Comparison of ENCODE assay signal across 9 mouse cellular contexts in the genomic region with DNA sequence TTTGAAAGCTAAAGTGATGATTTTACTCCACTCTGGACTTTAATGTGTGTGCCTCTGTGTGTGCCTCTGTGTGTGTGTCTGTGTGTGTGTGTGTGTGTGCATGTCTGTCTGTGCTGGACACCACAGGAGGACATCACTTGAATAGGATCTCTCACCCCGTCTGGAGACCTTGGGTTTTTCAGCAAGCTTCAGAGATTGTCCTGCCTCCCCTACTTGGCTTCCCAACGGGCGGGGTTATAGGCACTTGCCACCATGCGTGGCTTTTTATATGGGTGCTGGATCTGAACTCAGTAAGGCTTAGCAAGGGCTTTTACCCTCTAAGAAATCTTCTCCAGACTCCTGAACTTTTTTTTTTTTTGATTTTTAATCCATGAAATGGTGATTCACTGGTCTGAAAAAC. TPM values are rescaled to one million over a fixed set of nuclear protein-coding genes. Genes with fewer than 3 reads are reported as not detected.
DNase-seq lines count a peak whose midpoint lies in the region; ATAC-seq lines count a peak whose summit lies in the region.
"Had no signal": no experiment of that assay in that cellular context is flagged by ENCODE, and none has a peak within 500 bp of the region (broad histone marks: within the 10 kb centered on the region; RNA-seq: fewer than 3 reads in every experiment).

No protein-coding gene starts in this region.

- H3K27me3 ChIP-seq in hindbrain, embryonic 12.5 days: no peaks in the 10 kb centered on the region
- no peaks in the 10 kb centered on the region for H3K27me3 ChIP-seq in hindbrain, embryonic 11.5 days (ENCODE audit: control insufficient read depth, insufficient read depth, low read length)
- peaks cover 10% of the 10 kb centered on the region for H3K27me3 ChIP-seq in liver, embryonic 12.5 days (replicated peaks)
- H3K27me3 ChIP-seq: hindbrain, embryonic 15.5 days had no signal

- no peak overlapping the region for H3K9ac ChIP-seq in hindbrain, embryonic 12.5 days
- no peak overlapping the region for H3K9ac ChIP-seq in hindbrain, embryonic 11.5 days (ENCODE audit: low read depth, low read length)
- H3K9ac ChIP-seq in liver, embryonic 12.5 days: no peak overlapping the region
- H3K9ac ChIP-seq: hindbrain, embryonic 15.5 days had no signal

- no peaks in the 10 kb centered on the region for H3K36me3 ChIP-seq in hindbrain, embryonic 12.5 days
- H3K36me3 ChIP-seq in hindbrain, embryonic 11.5 days (ENCODE audit: control insufficient read depth, insufficient read depth, low read length): no peaks in the 10 kb centered on the region
- no peaks in the 10 kb centered on the region for H3K36me3 ChIP-seq in liver, embryonic 12.5 days
- H3K36me3 ChIP-seq: hindbrain, embryonic 15.5 days had no signal

- no peak for DNase-seq in hindbrain, embryonic 11.5 days (ENCODE audit: low spot score)
- peak; percentile 15 for DNase-seq in right cerebral cortex, adult 18-20 months
- no peak for DNase-seq in right cerebral cortex, postnatal 25 days
- peak; percentile 53 for DNase-seq in thymus, postnatal 14 days
- DNase-seq in layer of hippocampus, adult 8-10 months (ENCODE audit: low spot score in 2 of 2): no peak

- H3K4me1 ChIP-seq in hindbrain, embryonic 12.5 days: peaks cover 5% of the 10 kb centered on the region; the same call in 1 of the 2 replicates
- H3K4me1 ChIP-seq in hindbrain, embryonic 11.5 days (replicated peaks; ENCODE audit: control insufficient read depth, insufficient read depth, low read length): no peaks in the 10 kb centered on the region
- peaks cover 8% of the 10 kb centered on the region; the same call in 1 of the 2 replicates for H3K4me1 ChIP-seq in liver, embryonic 12.5 days

- H3K4me3 ChIP-seq in hindbrain, embryonic 12.5 days: no peak overlapping the region
- no peak overlapping the region for H3K4me3 ChIP-seq in hindbrain, embryonic 11.5 days (ENCODE audit: low read depth, low read length)
- no peak overlapping the region for H3K4me3 ChIP-seq in liver, embryonic 12.5 days
- H3K4me3 ChIP-seq: hindbrain, embryonic 15.5 days had no signal

- no peaks in the 10 kb centered on the region for H3K9me3 ChIP-seq in hindbrain, embryonic 12.5 days (replicated peaks)
- H3K9me3 ChIP-seq in hindbrain, embryonic 11.5 days (ENCODE audit: control insufficient read depth, low read length): no peaks in the 10 kb centered on the region
- H3K9me3 ChIP-seq in liver, embryonic 12.5 days (replicated peaks): no peaks in the 10 kb centered on the region
- H3K9me3 ChIP-seq: hindbrain, embryonic 15.5 days had no signal

- no peak overlapping the region for H3K27ac ChIP-seq in hindbrain, embryonic 12.5 days
- no peak overlapping the region for H3K27ac ChIP-seq in hindbrain, embryonic 11.5 days (ENCODE audit: low read depth, low read length)
- no peak overlapping the region for H3K27ac ChIP-seq in liver, embryonic 12.5 days
- H3K27ac ChIP-seq: hindbrain, embryonic 15.5 days had no signal

- WGBS in hindbrain, embryonic 12.5 days: 50% methylated on average over 4 of the region's 4 CpGs
- 51% methylated on average over 4 of the region's 4 CpGs for WGBS in hindbrain, embryonic 11.5 days
- 8% methylated on average over 4 of the region's 4 CpGs for WGBS in liver, embryonic 12.5 days (ENCODE audit: insufficient replicate concordance)

- 0 out of 2 replicates have a peak overlapping the region, but pooled peaks have one; percentile 14 for H3K4me2 ChIP-seq in hindbrain, embryonic 12.5 days (replicated peaks)
- no peak overlapping the region for H3K4me2 ChIP-seq in hindbrain, embryonic 11.5 days (replicated peaks; ENCODE audit: low read depth, low read length)
- peak overlapping the region; percentile 46 for H3K4me2 ChIP-seq in liver, embryonic 12.5 days

- ATAC-seq in hindbrain, embryonic 12.5 days (ENCODE audit: low FRiP score): 0 out of 2 replicates have a peak, but pooled peaks have one; percentile 13
- no peak; the same call in 1 of the 2 replicates for ATAC-seq in hindbrain, embryonic 11.5 days (ENCODE audit: low FRiP score)
- no peak for ATAC-seq in liver, embryonic 12.5 days
- ATAC-seq: forebrain, embryonic 14.5 days had no signal

RNA-seq across cellular contexts. Expression of a gene that starts 23.5 kb away (rescaled TPM):
- polyA plus RNA-seq in hindbrain, embryonic 12.5 days (2016; fragmentation: Nextera tagmentation; extraction: Ambion mirVana): 29.2 and 30.0 TPM in 2 replicates
- 23.3 and 24.6 TPM in 2 replicates for polyA plus RNA-seq in hindbrain, embryonic 11.5 days (2014; fragmentation: Nextera tagmentation; extraction: Ambion mirVana)
- 9.6 and 11.0 TPM in 2 replicates for polyA plus RNA-seq in liver, embryonic 12.5 days (2016; fragmentation: Nextera tagmentation; extraction: Ambion mirVana)
- total RNA-seq in layer of hippocampus, adult 8-10 months (2022): 10 to 100 TPM; 23.0 to 32.2 (median 26.0) TPM

Comparison
In these comparisons a context has a peak if more than half of its experiments do, and no peak if none do; other contexts are left out.
1. DNase-seq: peak in right cerebral cortex, adult 18-20 months (single experiment) and thymus, postnatal 14 days (single experiment); none in hindbrain, embryonic 11.5 days (single experiment), right cerebral cortex, postnatal 25 days (single experiment) and layer of hippocampus, adult 8-10 months (0 of 2).